Mouse (Mus musculus) adrenal gland, postnatal 14 days (tissue): ENCODE measurements around the gene Adgrl1. TPM values are rescaled to one million over a fixed set of nuclear protein-coding genes. Genes with fewer than 3 reads are reported as not detected.

Experiments used
- DNase-seq: peaks from one replicate; pipeline ENCODE4 v3.0.0; 2021; ENCODE audit warnings: mixed read lengths
- total RNA-seq: library from RNA; stranded (reverse); gene quantifications from 2 replicates; pipeline ENCODE4 v1.2.3, GENCODE M21; 2021

The Adgrl1 gene
- total RNA-seq, 1 experiment from 2014 or later = 63.1 TPM

DNA sequence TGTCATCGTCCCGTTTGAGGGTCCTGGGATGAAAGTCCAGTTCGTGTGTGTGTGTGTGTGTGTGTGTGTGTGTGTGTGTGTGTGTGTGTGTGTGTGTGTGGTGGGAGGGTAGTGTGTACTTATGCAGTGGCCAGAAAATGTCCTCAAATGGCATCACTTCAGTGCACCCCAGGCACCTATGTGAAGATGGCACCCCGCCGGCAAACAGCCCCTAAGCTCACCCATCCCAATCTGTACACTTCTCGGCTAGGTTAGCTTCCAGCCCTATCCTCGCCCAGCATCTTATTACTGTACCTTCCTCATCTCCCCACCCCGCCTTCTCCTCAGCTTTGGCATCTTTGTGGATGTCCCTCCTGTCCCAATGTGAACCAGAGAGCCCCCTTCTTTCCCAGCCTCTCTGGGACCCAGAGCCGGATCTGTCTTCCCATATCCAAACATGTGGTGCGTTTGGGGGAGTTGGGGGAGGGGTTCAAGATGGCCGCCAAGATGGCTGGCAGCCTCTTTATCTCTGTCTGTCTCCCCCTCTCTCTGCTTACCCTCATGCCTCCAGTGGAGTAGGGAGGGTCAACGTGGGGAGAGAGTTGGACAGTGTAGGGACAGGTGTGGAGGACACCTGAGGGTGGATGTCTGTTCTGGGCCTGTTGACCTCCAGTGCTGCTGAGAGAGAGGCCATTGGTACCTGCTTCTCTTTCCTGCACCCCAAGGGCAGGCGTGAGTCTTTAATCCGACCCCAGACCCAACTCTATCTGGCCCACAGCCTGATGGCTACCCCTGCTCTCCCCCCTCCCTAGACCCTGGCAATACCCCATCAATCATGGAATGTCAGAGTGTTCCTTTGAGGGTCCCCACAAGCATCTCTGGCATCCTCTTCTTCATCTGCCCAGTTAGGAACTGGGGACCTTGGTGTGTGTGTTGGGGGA lies 1.9 kb downstream of the Adgrl1 start:
- DNase-seq = no peak

- peak; percentile 63 for DNase-seq
These were observed 3.2 kb downstream of the Adgrl1 start for GRCm38 (mm10) chr8:83902961-83903666.

DNA sequence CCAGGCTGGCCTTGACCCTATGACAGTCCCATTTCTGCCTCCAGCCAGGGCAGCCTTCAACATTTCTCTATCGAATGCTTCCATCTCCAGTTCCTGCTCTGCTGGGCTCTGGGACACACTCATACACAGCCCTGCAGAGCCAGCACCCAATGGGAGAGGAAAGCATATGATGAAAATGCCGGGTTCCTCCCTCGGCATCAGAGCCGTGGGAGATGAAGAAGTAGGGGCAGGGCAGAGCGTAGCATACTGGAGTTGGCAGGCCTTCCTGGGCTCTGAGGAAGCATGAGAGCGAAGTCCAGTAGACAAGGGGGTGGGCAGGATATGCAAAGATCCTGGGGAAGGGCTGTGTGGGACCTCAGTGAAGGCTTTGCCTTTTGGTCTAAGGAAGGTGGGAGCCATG lies 8.7 kb downstream of the Adgrl1 start:
- no peak for DNase-seq

GRCm38 (mm10) chr8:83909311-83909710 lies 9.4 kb downstream of the Adgrl1 start:
- DNase-seq = no peak

- no peak for DNase-seq
These were observed 12.2 kb downstream of the Adgrl1 start for GRCm38 (mm10) chr8:83911809-83912731.

DNA sequence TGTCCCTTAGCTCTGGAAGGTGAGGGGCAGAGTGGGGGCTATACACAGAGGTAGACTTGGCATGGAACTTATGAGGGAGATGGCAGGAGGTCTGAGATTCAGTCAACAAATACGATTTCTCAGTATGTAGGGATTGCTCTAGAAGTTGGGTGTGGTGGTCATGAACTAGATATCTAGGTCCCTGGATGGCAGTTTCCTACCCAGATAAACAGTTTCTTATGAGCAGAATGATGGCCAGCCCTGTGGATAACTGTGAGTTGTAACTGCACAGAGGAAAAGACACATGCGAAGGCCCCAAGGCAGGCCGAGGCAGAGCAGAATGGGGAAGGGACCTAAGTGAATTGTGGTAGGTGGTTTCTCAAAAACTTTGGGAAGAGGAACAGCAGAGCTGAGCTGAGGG lies 14.3 kb downstream of the Adgrl1 start:
- DNase-seq = no peak

GRCm38 (mm10) chr8:83914860-83915259 lies 15.0 kb downstream of the Adgrl1 start:
- DNase-seq = peak; percentile 52

GRCm38 (mm10) chr8:83916015-83916414 lies 16.1 kb downstream of the Adgrl1 start:
- no peak for DNase-seq

DNA sequence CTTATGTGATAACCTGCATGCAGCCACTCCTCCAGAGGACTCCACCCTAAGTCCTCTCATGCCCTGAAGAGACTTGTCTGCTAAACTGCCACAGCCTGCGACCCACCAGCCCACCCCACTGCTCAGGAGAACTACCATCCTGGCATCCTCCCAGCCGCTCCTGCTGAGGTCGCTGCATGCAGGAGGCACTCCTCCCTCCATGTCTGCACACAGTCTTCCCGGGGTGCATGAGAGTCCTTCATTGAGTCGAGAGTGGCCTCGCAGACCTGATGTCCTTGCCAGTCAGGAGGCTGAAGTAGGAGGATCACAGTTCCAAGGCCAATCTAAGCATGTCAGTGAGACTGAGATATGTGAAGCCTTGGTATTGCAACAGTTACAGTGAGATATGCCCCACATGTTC lies 17.7 kb downstream of the Adgrl1 start:
- DNase-seq = peak; percentile 67

DNA sequence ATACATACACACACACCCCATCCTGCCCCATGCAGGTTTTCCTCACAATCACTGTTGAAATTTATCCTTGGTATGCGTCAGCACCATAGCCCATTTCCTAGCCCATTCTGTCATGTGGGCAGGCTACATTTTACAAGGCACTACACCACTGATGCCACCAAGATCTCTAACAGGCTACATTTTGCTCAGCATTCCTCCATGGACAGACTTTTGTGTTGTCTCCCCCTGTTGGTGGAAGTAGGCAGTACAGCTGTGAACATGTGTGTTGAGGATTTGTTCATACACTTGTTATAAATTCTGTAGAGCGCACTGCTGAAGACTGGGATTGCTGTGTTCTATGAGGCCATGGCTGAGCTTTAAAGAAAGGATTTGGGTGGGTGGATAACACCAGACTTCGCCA lies 21.7 kb downstream of the Adgrl1 start:
- DNase-seq = peak; percentile 90

GRCm38 (mm10) chr8:83922727-83923126 lies 22.8 kb downstream of the Adgrl1 start:
- no peak for DNase-seq

DNA sequence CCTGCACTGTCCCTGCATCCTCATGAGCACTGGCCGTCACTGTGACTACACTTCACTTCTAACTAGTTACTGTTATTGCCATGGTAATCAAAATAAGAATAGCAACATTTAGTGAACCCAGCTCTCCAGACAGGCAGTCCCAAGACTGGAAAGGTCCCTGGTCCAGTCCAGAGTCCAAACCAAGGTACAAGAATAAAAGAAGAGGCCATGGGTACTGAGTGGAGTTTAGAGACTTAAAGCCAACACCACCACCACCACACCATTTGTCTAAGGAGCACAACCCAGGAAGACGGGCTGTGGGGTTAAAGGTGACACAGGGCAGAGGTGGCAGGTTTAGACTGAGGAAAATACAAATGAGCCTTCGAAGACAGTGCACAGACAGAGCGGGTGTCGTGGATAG lies 24.7 kb downstream of the Adgrl1 start:
- no peak for DNase-seq

DNA sequence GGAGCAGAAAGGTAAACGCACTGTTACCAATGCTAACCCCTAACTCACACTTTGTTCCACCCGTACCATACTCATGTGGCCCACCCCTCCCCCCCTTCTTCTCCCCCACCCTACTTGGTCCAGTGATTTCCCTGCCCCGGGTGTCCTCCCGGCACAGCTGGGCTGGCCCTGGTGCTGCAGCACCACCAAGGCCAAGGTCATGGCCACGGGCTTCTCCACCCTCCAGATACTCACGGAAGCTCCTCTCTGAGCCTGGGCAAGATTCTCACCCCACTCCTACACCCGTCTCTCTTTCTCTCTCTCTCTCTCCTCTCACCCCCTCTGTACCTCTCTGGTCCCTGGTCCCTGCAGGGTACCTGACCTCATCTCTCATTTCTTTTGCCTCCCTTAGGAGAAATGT lies 26.4 kb downstream of the Adgrl1 start:
- peak; percentile 87 for DNase-seq

- DNase-seq = no peak
These were observed 34.3 kb downstream of the Adgrl1 start for GRCm38 (mm10) chr8:83934222-83934621.

DNA sequence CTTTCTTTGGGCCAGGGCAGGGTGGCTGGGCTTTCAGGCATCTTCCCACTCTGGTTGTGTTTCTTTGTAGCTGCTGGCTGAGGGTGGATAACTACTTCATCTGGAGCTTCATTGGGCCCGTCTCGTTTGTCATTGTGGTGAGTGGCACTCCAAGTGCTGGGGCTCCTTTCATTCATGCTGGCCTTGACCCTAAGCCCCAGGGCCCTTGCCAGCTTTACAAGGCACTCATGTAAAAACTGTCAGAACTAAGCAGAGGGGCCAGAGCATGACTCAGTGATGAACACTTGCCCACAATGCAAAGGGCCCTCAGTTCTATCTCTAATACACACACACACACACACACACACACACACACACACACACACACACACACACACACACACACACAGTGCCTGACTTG lies 35.1 kb downstream of the Adgrl1 start:
- peak; percentile 56 for DNase-seq

DNA sequence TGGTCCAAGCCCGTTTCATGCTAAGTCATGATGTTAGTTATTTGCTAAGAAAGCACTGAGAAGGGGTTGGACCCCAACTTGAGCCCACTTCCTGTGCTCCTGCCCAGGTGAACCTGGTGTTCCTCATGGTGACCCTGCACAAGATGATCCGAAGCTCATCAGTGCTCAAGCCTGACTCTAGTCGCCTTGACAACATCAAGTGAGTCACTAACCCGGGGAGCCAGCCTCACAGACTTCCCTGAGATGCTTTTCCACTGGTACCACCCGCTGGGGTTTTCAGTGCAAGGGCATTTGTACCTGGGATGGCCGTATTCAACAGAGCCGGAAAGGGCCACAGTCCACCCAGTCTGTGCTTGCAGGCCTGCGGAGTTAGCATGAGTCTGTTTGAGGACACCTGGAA lies 35.5 kb downstream of the Adgrl1 start:
- no peak for DNase-seq

GRCm38 (mm10) chr8:83937645-83938044 lies 37.7 kb downstream of the Adgrl1 start:
- no peak for DNase-seq

DNA sequence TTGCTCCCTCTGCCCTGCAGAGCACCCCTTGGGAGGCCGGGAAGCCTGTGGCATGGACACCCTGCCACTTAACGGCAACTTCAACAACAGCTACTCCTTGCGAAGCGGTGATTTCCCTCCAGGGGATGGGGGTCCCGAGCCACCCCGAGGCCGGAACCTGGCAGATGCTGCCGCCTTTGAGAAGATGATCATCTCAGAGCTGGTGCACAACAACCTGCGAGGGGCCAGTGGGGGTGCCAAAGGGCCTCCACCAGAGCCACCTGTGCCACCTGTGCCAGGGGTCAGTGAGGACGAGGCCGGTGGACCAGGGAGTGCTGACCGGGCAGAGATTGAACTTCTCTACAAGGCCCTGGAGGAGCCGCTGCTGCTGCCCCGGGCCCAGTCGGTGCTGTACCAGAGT lies 38.4 kb downstream of the Adgrl1 start:
- no peak for DNase-seq

DNA sequence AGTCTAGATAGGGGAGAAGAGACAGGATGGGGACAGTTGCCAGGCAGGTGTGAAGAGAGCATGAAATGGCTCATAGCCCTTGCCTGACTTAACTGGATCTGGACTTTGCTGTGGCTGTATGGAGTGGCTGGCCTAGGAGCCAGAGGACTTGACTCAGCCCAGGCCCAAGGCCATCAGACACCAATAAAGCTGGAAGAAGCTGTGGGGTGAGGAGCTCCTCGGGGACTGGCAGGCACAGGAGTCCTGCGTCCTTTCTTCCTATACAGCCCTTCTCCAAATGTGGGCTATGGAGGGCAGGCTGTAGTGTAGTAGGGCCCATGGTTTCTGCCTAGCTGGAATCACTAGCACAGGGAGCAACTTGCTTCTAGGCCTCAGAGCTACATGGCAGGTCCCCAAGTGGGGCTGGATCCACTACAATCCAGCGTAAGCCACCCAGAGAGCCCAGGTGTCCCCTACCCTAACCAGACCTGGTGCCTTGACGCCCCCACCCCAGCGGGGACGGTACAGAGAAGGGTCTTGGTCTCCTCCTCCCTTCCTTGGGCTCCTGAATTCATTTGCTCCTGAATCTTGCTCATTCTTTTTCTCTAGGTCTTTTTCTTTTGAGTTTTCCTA lies 41.3 kb downstream of the Adgrl1 start:
- peak; percentile 62 for DNase-seq

DNA sequence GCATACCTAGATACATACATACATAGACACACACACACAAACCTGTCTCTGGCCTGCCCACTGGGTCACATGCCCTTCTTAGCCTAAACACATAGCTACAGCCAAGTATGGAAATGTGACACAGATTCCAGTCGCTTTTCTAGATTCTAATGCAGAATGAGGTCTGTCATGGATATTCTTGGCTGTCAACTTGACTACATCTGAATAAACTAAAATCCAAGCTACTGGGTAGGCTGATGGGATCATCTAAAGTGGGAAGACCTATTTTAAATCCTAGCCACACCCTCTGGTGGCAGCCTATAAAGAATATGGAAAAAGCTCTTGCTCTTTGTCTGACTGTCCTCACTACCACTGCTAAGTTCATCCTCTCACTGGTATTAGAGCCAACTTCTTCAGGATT lies 42.5 kb downstream of the Adgrl1 start:
- no peak for DNase-seq

- no peak for DNase-seq
These were observed 45.6 kb downstream of the Adgrl1 start for GRCm38 (mm10) chr8:83945540-83945939.

DNA sequence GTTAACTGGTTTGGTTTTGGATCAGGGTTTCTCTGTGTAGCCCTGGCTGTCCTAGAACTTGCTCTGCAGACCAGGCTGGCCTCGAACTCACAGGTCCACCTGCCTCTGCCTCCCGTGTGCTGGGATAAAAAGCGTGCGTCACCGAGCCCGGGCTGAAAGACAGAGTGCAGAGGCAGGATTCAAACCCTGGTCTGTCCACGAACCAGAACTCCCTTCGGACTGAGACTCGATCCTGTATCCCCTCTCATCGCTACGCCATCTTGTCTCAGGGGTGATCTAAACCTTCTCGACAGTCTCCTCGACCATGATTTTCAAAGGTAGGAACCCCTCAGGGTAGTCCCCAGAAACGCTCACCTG lies 54.8 kb downstream of the Adgrl1 start:
- no peak for DNase-seq
